ENCODE assay signal across 17 mouse cellular contexts in the genomic region with DNA sequence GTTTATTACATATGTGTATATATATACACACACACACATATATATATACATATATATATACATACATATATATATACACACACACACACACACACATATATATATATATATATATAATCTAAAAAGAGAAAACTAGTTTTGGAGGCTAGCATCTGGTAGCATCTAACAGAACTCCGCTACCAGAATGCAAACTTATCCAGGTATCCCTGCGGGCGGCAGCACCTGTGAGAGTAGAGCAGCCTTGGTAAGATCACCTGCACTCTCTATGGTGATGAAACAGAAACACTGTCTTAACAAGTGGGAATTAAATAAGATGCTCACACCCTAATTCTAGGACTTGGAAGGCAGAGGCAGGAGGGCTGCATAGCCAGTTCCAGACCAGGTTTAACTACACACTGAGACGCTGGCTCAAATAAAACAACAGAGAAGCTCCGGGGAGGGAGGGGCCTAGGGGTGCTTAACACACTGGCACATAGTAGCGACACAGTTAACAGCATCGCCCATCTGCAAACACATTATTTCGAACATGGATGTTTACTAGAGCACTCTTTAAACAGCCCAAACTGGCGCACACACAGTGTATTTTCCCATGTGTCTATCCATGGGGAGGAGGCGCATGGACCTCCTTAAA. TPM values are rescaled to one million over a fixed set of nuclear protein-coding genes. Genes with fewer than 3 reads are reported as not detected.
"Had no signal": no experiment of that assay in that cellular context is flagged by ENCODE, and none has a peak within 500 bp of the region (broad histone marks: within the 10 kb centered on the region; RNA-seq: fewer than 3 reads in every experiment).

No protein-coding gene starts in this region.

- H3K27ac ChIP-seq: neural tube, embryonic 13.5 days; neural tube, embryonic 15.5 days; stomach, embryonic 15.5 days; stomach, postnatal 0 days had no signal

- DNase-seq: retina, postnatal 1 day; right cerebral cortex, adult 18-20 months; right cerebral cortex, postnatal 14 days; right cerebral cortex, postnatal 25 days; right cerebral cortex, postnatal 4 days; spleen, adult 18-20 months; thymus, adult 18-20 months; thymus, adult 2 months; thymus, postnatal 14 days; thymus, postnatal 25 days; thymus, postnatal 36 days; thymus, postnatal 4 days had no signal

- H3K9ac ChIP-seq: neural tube, embryonic 13.5 days; neural tube, embryonic 15.5 days; stomach, embryonic 15.5 days had no signal

- H3K27me3 ChIP-seq: neural tube, embryonic 13.5 days; neural tube, embryonic 15.5 days; stomach, embryonic 15.5 days had no signal

- H3K4me1 ChIP-seq: neural tube, embryonic 13.5 days; neural tube, embryonic 15.5 days; stomach, embryonic 15.5 days had no signal

- H3K4me3 ChIP-seq: neural tube, embryonic 13.5 days; neural tube, embryonic 15.5 days; stomach, embryonic 15.5 days had no signal

- H3K9me3 ChIP-seq: neural tube, embryonic 13.5 days; neural tube, embryonic 15.5 days; stomach, embryonic 15.5 days had no signal

- H3K4me2 ChIP-seq: neural tube, embryonic 13.5 days; neural tube, embryonic 15.5 days; stomach, embryonic 15.5 days had no signal

RNA-seq across cellular contexts. Expression of a gene that starts 56.2 kb away (rescaled TPM):
- total RNA-seq: neutrophil, adult 5-6 weeks had no signal
